Mouse (Mus musculus) limb, embryonic 15.5 days (tissue): ENCODE results near the gene Ssmem1. TPM values are rescaled to one million over a fixed set of nuclear protein-coding genes. Genes with fewer than 3 reads are reported as not detected.

Experiments used
- ATAC-seq: fragments of 200-750 bp; cut with Nextera tagmentation; 2 replicates; pipeline ENCODE4 v1.8.0; 2017; ENCODE audit warnings: low read depth, moderate TSS enrichment; ENCODE audit not compliant: insufficient number of reproducible peaks, low FRiP score, low TSS enrichment
- H3K27ac ChIP-seq: fragments of 300-500 bp; sonication (generic); 2 replicates; pipeline ENCODE4 v1.5.1; 2015; ENCODE audit warnings: moderate library complexity, mild to moderate bottlenecking, inconsistent platforms
- H3K27me3 ChIP-seq: fragments of 300-500 bp; sonication (generic); 2 replicates; pipeline ENCODE4 v1.6.1; 2015; ENCODE audit warnings: inconsistent platforms
- H3K36me3 ChIP-seq: fragments of 300-500 bp; sonication (generic); 2 replicates; pipeline ENCODE4 v1.6.1; 2015; ENCODE audit warnings: inconsistent platforms
- H3K4me1 ChIP-seq: fragments of 300-500 bp; sonication (generic); 2 replicates; pipeline ENCODE4 v1.6.1; 2015; ENCODE audit warnings: inconsistent platforms
- H3K4me2 ChIP-seq: fragments of 300-500 bp; sonication (generic); 2 replicates; pipeline ENCODE4 v1.6.1; 2015; ENCODE audit warnings: mild to moderate bottlenecking, inconsistent platforms
- H3K4me3 ChIP-seq: fragments of 300-500 bp; sonication (generic); 2 replicates; pipeline ENCODE4 v1.5.1; 2015; ENCODE audit warnings: mild to moderate bottlenecking, inconsistent platforms
- H3K9ac ChIP-seq: fragments of 300-500 bp; sonication (generic); 2 replicates; pipeline ENCODE4 v1.6.1; 2015; ENCODE audit warnings: inconsistent platforms
- H3K9me3 ChIP-seq: fragments of 300-500 bp; sonication (generic); 2 replicates; pipeline ENCODE4 v1.6.1; 2016; ENCODE audit warnings: inconsistent platforms
- WGBS: fragments of 180-500 bp; shearing (Covaris S2); methylation state at CpG from one replicate; pipeline ENCODE4 v1.1.7; 2015; 5-methylcytosine and 5-hydroxymethylcytosine counted together
- polyA plus RNA-seq: library from polyadenylated mRNA; unstranded; fragments of >200 nt; fragmentation: Nextera tagmentation; extraction: Ambion mirVana; gene quantifications from 2 replicates; pipeline ENCODE4 v1.2.1, GENCODE M21; 2015

The Ssmem1 gene
- 0.14 TPM in 1 of 2 replicates, not detected in the other for polyA plus RNA-seq

DNA sequence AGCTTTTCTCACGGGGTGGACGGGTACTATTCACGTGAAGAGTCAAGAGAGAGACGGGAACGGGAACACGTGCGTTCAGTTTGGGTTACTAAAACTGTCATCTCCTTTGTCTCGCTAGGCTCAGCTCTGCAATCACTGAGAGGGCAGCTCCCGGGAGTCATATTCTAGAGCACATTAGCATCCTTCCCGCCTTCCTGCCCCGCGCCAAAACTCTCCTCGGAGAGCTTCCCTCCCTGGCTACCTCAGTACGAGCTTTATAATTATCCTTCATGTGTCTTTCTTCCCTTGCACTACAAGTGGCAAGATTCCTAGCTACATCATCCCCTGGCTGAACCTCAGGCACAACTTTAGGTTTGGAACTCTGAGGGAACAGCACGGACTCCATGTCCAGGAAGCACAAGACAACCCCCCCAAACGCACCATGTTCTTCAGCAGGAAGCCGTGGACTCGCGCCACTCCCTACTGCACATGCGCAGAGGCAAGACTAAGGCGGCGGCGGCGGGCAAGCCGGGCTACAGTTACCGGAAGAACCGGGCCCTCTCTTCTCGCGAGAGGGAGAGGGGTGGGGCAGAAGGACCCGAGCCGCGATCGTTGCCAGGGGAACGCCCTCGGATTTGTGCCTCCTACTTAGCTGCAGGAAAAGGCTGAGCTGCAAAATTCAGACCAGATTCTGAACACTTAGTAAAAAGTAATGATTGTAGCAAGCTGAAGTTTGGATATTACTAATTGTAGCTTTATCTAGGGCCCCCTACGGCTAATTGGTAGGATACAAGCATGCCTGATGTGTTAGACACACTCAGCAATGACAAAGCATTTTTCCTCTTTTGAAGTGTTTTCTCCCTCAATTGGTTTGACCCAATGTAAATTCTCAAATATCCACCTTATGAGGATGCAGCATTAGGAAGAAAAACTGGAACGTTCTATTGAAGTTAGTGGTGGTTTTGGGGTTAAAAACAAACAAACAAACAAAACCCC, at the start of gene Ssmem1, which contains the start of gene Tmem209:
Gene Ssmem1, plus strand, starts transcription at position 585 of the 975 bp plus-strand sequence.
Gene Tmem209, minus strand, starts transcription at position 519 of the 975 bp plus-strand sequence.
- H3K27me3 ChIP-seq: no peaks in the 10 kb centered on the region
- H3K9ac ChIP-seq: peak within 1 kb of the TSS; percentile 60
- peaks cover 12% of the 10 kb centered on the region for H3K4me1 ChIP-seq
- H3K9me3 ChIP-seq: no peaks in the 10 kb centered on the region
- H3K36me3 ChIP-seq: peaks cover 17% of the 10 kb centered on the region
- WGBS: under 1% methylated on average over 37 of the region's 37 CpGs
- peak within 1 kb of the TSS; percentile 99 for H3K27ac ChIP-seq
- peak within 1 kb of the TSS; percentile 55 for H3K4me3 ChIP-seq
- ATAC-seq: peak; percentile 99
- peak within 1 kb of the TSS; percentile 58 for H3K4me2 ChIP-seq

DNA sequence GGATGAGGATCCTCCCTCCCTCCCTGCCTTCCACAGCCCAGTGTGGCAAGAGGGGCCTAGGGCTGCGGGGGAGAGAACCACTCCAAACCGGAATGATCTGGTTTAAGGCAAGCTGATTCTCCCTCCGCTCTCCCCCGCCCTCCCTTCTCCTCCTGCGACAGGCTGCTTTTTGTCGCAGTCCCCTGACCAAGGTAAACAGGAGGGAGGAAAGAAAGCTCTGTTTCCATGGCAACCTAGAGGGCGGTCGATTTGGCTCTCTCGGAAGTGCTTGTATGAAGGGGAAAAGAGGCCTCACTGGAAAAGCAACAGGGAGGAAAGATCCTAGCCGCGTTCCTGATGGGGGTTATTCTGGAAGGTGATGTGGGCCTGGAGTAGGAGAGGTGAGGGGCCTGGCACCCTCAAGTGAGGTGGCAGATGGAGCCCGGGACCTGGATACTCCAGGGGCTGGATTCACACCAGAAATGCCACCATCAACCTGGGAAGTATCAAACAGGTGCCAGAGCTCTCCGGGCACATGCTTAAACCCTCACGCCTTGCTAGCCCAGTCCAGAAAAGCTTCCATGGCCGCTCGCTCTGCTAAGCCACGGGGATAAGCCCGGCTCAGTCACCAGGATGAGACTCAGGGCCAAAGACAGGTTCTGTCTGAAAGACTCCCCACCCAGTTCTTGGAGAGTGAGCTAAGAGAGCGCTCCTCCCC, 48.8 kb upstream of the Ssmem1 start:
- peak; percentile 82 for ATAC-seq
- no peaks in the 10 kb centered on the region for H3K9me3 ChIP-seq
- peak overlapping the region; percentile 95 for H3K27ac ChIP-seq
- peaks cover 37% of the 10 kb centered on the region for H3K4me1 ChIP-seq
- no peaks in the 10 kb centered on the region for H3K36me3 ChIP-seq
- peak overlapping the region; percentile 11 for H3K4me3 ChIP-seq
- 18% methylated on average over 19 of the region's 19 CpGs for WGBS
- no peak overlapping the region for H3K9ac ChIP-seq
- no peaks in the 10 kb centered on the region for H3K27me3 ChIP-seq
- 0 out of 2 replicates have a peak overlapping the region, but pooled peaks have one; percentile 2 for H3K4me2 ChIP-seq

DNA sequence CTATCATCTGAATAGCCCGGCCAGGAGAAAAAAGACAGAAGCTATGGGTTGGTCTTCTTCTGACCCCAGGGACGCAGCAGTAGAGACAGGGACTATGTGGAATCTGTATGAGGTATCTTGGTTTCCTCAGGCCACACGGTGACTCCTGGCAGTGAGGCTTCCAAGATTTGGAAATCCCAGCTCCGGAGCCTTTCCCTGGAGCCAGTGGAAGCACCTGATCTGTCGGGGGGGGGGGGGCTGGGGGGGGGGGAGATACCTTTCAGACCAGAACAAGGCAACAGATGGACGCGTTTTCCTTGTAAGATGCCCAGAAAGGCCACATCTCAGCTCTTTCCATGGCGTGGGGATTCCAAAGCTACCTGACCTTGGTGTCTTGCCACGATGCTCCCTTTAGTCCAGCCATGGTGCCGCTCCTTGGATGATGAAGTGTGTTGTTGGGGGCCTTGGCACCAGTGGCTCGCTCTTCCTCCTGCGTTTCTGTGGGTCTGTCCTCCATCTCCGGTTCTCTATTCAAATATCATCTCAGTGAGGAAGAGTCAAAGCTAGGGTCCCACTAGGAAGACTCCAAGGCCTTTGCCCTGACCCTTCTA, 47.8 kb upstream of the Ssmem1 start:
- Histone ChIP-seq H3K27me3 (no peaks in the 10 kb centered on the region), H3K36me3 (no peaks in the 10 kb centered on the region), H3K4me2 (no peak overlapping the region), H3K4me3 (no peak overlapping the region), H3K4me1 (peaks cover 37% of the 10 kb centered on the region), H3K9me3 (no peaks in the 10 kb centered on the region), H3K9ac (no peak overlapping the region), H3K27ac (peak overlapping the region; percentile 95)
- 87% methylated on average over 13 of the region's 13 CpGs for WGBS
- no peak for ATAC-seq

DNA sequence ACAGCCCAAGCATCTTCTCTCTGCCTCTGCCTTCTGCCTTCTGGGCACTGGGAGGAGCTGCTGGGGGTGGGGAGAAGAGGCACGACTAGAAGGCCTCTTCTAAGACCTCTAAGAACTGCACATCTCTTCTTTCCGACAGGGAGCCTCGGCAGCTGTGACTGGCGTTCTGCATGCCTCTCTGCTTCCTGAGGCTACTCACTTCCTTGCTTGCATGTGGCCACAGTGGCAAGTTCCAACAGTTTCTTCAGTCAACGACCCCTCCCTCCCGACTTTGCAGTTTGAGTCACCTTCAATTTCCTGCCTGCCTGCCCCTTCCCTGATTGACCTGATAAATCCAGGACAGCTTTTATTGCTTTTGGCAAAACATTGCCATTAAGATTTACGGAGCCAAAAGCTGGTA, 46.8 kb upstream of the Ssmem1 start:
- H3K9me3 ChIP-seq: no peaks in the 10 kb centered on the region
- H3K4me1 ChIP-seq: peaks cover 37% of the 10 kb centered on the region
- no peak overlapping the region for H3K9ac ChIP-seq
- no peaks in the 10 kb centered on the region for H3K36me3 ChIP-seq
- H3K27ac ChIP-seq: no peak overlapping the region
- no peak for ATAC-seq
- no peak overlapping the region for H3K4me3 ChIP-seq
- 14% methylated on average over 7 of the region's 7 CpGs for WGBS
- H3K4me2 ChIP-seq: no peak overlapping the region
- no peaks in the 10 kb centered on the region for H3K27me3 ChIP-seq

DNA sequence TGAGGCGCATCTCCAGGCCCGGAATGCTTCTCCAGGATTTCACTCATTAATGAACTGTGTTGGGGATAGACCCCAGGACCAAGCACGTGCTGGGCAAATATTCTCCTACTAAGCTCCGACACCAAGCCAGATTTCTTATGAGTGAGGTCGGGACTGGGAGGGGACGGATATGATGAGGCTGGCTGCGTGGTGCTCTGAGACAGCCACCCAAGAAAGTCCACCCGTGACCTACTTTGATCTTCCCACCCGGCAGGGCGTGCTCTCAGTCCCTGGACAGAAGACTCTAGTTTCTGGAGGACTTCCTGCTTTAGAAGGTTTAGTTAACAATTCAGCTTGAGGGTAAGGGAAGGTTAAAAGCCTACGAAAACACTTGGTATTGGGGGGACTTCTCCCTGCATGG, 44.1 kb upstream of the Ssmem1 start:
- H3K4me2 ChIP-seq: no peak overlapping the region
- peaks cover 31% of the 10 kb centered on the region for H3K4me1 ChIP-seq
- H3K27me3 ChIP-seq: no peaks in the 10 kb centered on the region
- no peak overlapping the region for H3K27ac ChIP-seq
- no peak overlapping the region for H3K9ac ChIP-seq
- no peaks in the 10 kb centered on the region for H3K9me3 ChIP-seq
- no peak for ATAC-seq
- H3K36me3 ChIP-seq: no peaks in the 10 kb centered on the region
- H3K4me3 ChIP-seq: no peak overlapping the region
- 81% methylated on average over 11 of the region's 11 CpGs for WGBS

DNA sequence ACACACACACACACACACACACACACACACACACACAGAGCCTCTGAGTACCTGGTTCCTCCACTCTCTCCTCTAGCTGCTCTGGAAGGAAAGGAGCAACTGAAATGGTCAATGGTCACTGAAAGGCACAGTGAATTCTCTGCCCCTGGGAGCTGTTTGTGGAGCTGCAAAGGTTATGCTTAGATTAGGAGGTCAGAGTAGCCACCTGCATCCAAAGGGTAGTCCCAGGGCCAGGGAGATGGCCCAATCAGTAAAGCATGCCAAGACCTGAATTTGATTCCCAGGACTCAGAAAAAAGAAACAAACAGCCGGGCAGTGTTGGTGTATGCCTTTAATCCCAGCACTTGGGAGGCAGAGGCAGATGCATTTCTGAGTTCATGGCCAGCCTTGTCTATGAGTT, 41.6 kb upstream of the Ssmem1 start:
- Histone ChIP-seq H3K4me3 (no peak overlapping the region), H3K9ac (no peak overlapping the region), H3K4me2 (no peak overlapping the region), H3K4me1 (peaks cover 12% of the 10 kb centered on the region), H3K27ac (no peak overlapping the region), H3K9me3 (no peaks in the 10 kb centered on the region), H3K36me3 (no peaks in the 10 kb centered on the region), H3K27me3 (no peaks in the 10 kb centered on the region)
- WGBS: 62% methylated on average over 1 of the region's 1 CpGs
- no peak for ATAC-seq

DNA sequence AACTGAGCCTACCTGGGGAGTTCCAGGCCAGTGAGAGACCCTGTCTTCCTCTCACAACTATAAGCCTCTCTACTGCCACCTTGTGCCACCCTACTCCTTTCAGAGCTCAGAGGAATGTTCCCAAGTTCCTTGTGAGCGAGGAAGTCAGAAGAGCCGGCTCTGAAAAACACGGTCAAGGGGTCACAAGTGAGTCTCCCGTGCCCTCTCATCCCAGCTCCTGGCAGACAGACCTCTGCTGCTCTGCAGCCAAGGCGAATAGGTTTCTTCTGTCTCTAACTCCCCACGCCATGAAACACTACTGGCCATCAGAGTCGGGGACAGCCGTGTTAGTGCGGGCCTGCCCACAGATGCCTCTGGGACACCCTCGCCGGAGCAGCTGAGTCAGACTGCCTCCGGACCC, 41.0 kb upstream of the Ssmem1 start:
- ATAC-seq: no peak
- H3K4me2 ChIP-seq: no peak overlapping the region

DNA sequence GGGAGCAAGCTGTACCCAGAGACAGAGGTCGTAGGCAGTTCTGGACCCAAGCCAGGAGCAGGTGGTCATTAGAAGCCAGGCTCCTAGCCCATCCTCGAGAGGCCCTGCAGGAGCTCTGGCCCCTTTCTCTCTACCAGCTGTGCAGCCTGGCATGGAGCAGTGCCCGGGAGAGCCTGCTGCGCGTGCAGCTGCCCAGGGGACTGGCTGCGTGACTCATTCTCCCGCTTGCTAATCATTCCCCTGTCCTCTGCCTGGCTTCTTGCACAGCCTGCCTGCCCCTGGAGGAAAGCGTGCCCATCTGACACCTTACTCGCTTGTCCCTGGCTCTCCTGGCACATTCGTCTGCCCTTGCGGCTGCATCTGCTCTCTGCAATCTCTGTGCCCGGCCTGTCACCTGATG, 40.3 kb upstream of the Ssmem1 start:
- Histone ChIP-seq H3K9me3 (no peaks in the 10 kb centered on the region), H3K27me3 (no peaks in the 10 kb centered on the region), H3K4me1 (peaks cover 12% of the 10 kb centered on the region), H3K4me2 (no peak overlapping the region), H3K27ac (no peak overlapping the region), H3K4me3 (no peak overlapping the region), H3K36me3 (no peaks in the 10 kb centered on the region), H3K9ac (no peak overlapping the region)
- ATAC-seq: peak; percentile 32; the same call in 1 of the 2 replicates
- WGBS: 70% methylated on average over 12 of the region's 12 CpGs

More for the DNA sequence above, 41.0 kb upstream of the Ssmem1 start:
- Histone ChIP-seq H3K27ac (0 out of 2 replicates have a peak overlapping the region, but pooled peaks have one; percentile 51), H3K4me1 (peaks cover 12% of the 10 kb centered on the region), H3K9ac (no peak overlapping the region), H3K4me3 (no peak overlapping the region), H3K9me3 (no peaks in the 10 kb centered on the region), H3K36me3 (no peaks in the 10 kb centered on the region), H3K27me3 (no peaks in the 10 kb centered on the region)
- WGBS: 53% methylated on average over 12 of the region's 12 CpGs

DNA sequence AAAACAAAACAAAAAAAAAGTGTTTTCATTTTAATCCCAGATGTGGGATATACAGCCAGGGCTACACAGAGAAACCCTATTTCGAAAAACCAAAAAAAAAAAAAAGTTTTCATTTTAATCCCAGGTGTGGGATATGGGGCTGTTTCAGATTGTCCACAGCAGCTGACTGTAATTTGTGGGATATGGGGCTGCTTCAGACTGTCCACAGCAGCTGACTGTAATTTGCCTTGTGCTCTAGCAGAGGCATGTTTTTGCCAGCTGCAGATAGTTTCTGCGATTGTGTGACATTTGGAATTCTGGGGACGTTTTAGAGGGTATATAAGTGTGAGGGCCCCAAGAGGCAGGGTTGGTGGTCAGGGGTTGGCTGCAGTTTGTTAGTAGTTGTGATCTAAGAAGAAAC, 37.9 kb upstream of the Ssmem1 start:
- WGBS: 45% methylated on average over 3 of the region's 3 CpGs
- Histone ChIP-seq H3K36me3 (no peaks in the 10 kb centered on the region), H3K27me3 (no peaks in the 10 kb centered on the region), H3K9ac (no peak overlapping the region), H3K9me3 (no peaks in the 10 kb centered on the region), H3K4me2 (no peak overlapping the region), H3K27ac (no peak overlapping the region), H3K4me1 (peaks cover 16% of the 10 kb centered on the region), H3K4me3 (no peak overlapping the region)
- no peak for ATAC-seq

DNA sequence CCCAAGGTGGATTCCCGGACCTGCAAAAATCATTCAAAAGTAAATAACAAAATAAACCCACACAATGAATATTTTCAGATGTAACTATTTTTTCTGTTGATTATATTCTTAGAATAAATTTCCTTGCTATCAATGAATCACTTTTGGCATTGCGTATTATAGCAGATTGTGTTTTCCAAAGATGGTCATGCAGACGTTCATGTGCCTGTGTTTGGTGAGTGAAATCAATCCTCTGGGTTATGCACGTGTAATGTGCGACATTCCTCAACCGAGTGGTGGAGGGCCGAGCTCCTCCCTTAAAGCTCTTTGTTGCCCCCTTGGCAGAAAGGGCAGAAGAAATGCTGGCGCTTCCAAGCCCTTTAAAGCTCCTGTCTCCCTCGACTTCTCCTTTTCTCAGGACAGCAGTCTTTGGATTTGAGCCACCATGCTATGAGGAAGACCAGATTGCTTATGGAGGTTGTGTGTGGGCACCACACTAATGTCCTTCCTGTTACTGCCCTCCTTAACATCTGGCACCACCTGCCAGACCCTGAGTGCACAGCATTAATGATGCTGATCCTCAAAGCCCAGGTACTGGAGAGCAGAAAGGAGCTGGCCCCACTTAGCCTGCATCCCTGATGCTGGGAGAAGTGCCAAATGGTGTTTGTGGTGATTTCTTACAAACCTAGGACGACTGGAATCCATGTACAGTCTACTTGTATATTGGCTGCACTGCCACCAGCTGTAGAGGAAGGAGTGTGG, 33.5 kb upstream of the Ssmem1 start:
- peak overlapping the region; percentile 75 for H3K27ac ChIP-seq
- no peaks in the 10 kb centered on the region for H3K9me3 ChIP-seq
- WGBS: 53% methylated on average over 10 of the region's 10 CpGs
- H3K4me2 ChIP-seq: no peak overlapping the region
- no peak for ATAC-seq
- H3K9ac ChIP-seq: no peak overlapping the region
- no peaks in the 10 kb centered on the region for H3K27me3 ChIP-seq
- no peak overlapping the region for H3K4me3 ChIP-seq
- peaks cover 28% of the 10 kb centered on the region for H3K36me3 ChIP-seq
- H3K4me1 ChIP-seq: peaks cover 17% of the 10 kb centered on the region; the same call in 1 of the 2 replicates

DNA sequence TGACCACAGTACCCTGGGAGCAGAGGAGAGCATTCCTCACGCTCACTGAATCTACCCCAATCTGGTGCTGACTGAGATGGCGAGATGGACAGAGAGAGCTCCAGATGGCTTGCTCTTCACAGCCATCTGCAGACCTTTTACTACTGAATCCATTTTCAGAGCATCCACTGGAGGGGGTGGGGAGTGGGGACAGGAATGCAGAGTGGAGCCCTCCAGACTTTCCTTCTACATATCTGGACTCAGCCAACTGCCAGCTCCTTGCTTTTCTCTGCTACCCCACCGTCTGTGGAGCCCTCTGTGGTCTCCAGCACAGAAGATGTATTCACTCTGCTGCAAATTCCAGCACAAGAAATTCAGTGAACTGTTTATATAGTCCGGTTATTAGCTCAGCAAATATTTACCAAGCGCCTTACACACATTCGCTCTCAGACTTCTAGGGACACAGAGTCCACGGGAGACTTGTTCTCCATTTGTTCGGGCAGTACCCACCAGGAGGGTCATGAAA, 32.4 kb upstream of the Ssmem1 start:
- WGBS: 68% methylated on average over 8 of the region's 8 CpGs
- no peak for ATAC-seq
- H3K27ac ChIP-seq: peak overlapping the region; percentile 75
- no peak overlapping the region for H3K4me3 ChIP-seq
- no peak overlapping the region for H3K4me2 ChIP-seq
- no peak overlapping the region for H3K9ac ChIP-seq
- H3K36me3 ChIP-seq: peaks cover 28% of the 10 kb centered on the region
- no peaks in the 10 kb centered on the region for H3K9me3 ChIP-seq
- peaks cover 17% of the 10 kb centered on the region; the same call in 1 of the 2 replicates for H3K4me1 ChIP-seq
- H3K27me3 ChIP-seq: no peaks in the 10 kb centered on the region
